Comparison of ENCODE assay signal across 9 mouse cellular contexts in the genomic region with DNA sequence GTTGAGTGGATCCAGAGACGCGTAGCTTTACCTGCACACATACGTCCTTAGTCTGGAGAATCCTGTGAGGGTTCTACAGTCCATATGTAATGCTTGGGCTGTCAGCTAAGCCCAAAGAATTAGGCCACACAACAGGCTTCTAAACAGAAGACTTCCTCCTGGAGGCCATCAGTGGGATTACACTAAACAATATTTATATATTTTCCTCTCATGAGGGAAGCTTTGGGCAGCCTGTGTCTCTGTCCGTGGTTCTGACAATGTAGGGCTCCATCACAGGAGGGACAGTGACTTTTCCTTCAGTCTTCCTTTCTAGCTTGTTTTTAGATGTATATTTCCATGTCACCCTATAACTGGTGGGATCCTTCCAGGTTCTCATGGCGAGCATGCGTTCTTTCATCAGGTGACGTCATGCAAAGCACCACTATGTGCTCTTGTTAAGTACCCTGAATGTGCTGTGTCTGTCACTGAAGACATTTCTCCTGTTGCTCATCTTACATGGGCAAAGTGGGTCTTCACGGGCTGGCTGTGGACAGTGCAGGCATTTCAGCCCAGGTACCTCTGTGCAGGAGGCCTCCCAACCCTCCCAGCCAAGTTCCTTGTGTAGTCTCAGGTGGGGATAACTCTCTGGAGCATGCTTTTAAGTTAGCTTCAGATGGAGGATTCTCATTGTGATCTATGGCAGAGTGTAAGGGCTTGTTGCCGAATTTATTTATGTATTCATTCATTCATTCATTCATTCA.
DNase-seq lines count a peak whose midpoint lies in the region; ATAC-seq and TF ChIP-seq lines count a peak whose summit lies in the region.
"Had no signal": no experiment of that assay in that cellular context is flagged by ENCODE, and none has a peak within 500 bp of the region (broad histone marks: within the 10 kb centered on the region; RNA-seq: fewer than 3 reads in every experiment).

No protein-coding gene starts in this region.

- peak; percentile 63 for TF ChIP-seq CTCF in lung, embryonic 14.5 days (IDR thresholded peaks at IDR 0.05; ENCODE audit: low read depth)
- TF ChIP-seq CTCF in brain, embryonic 14.5 days (IDR thresholded peaks at IDR 0.05; ENCODE audit: borderline replicate concordance, extremely low read depth, insufficient read depth, insufficient read length): peak; percentile 27; the same call in 1 of the 2 replicates

- TF ChIP-seq POLR2A in brain, embryonic 14.5 days (IDR thresholded peaks at IDR 0.05; ENCODE audit: borderline replicate concordance, extremely low read depth, insufficient read depth, insufficient read length, poor library complexity, severe bottlenecking): no peak

- no peak overlapping the region for H3K4me3 ChIP-seq in lung, embryonic 14.5 days (ENCODE audit: low read depth, low read length)

- no peaks in the 10 kb centered on the region for H3K27me3 ChIP-seq in lung, embryonic 14.5 days (ENCODE audit: insufficient read depth, low read length)

- H3K4me2 ChIP-seq in lung, embryonic 14.5 days: no peak overlapping the region

- H3K36me3 ChIP-seq in lung, embryonic 14.5 days (ENCODE audit: insufficient read depth): no peaks in the 10 kb centered on the region

- no peaks in the 10 kb centered on the region for H3K9me3 ChIP-seq in lung, embryonic 14.5 days (ENCODE audit: low read depth, low read length)

- no peak overlapping the region for H3K27ac ChIP-seq in lung, embryonic 14.5 days (ENCODE audit: low read depth)

- 80% methylated on average over 9 of the region's 9 CpGs for WGBS in lung, embryonic 14.5 days

- peak; percentile 12 for DNase-seq in gastrocnemius, adult 18-20 months (ENCODE audit: low spot score)
- DNase-seq in gastrocnemius, postnatal 10 days: no peak
- DNase-seq in lung, embryonic 14.5 days: peak; percentile 84
- DNase-seq in lung, postnatal 25 days (ENCODE audit: low spot score): no peak
- DNase-seq in brain, embryonic 14.5 days (ENCODE audit: low read depth): peak; percentile 43
- peak; percentile 26 for DNase-seq in lung, postnatal 14 days
- DNase-seq in B cell, adult 2 months: no peak
- DNase-seq in layer of hippocampus, adult 8-10 months (ENCODE audit: low spot score in 2 of 2): no peak
- DNase-seq: right cerebral cortex, postnatal 14 days had no signal

- H3K9ac ChIP-seq in lung, embryonic 14.5 days: no peak overlapping the region

- no peaks in the 10 kb centered on the region for H3K4me1 ChIP-seq in lung, embryonic 14.5 days (ENCODE audit: insufficient read depth)

- no peak for ATAC-seq in lung, embryonic 14.5 days (ENCODE audit: insufficient read depth)

Comparison
In these comparisons a context has a peak if more than half of its experiments do, and no peak if none do; other contexts are left out.
1. DNase-seq: peak in gastrocnemius, adult 18-20 months (single experiment), lung, embryonic 14.5 days (single experiment), brain, embryonic 14.5 days (single experiment) and lung, postnatal 14 days (single experiment); none in gastrocnemius, postnatal 10 days (single experiment), lung, postnatal 25 days (single experiment), B cell, adult 2 months (0 of 2) and layer of hippocampus, adult 8-10 months (0 of 2).